Mouse (Mus musculus): ENCODE measurements at regions not wholly inside any gene's neighbourhood (a gene's known extent, or its start where the extent isn't known, plus 50 kb on each side); places are given as distances from the start of the nearest gene placed in this dataset.

- Histone ChIP-seq H3K27me3 (ENCODE audit: control insufficient read depth, insufficient read depth, low read length) (no peaks in the 10 kb centered on the region), H3K9me3 (ENCODE audit: control insufficient read depth, low read length) (no peaks in the 10 kb centered on the region), H3K9ac (ENCODE audit: low read depth, low read length) (no peak overlapping the region), H3K4me2 (replicated peaks; ENCODE audit: low read depth, low read length) (no peak overlapping the region), H3K4me1 (replicated peaks; ENCODE audit: control insufficient read depth, insufficient read depth, low read length) (no peaks in the 10 kb centered on the region), H3K27ac (ENCODE audit: low read depth, low read length) (no peak overlapping the region), H3K4me3 (ENCODE audit: low read depth, low read length) (no peak overlapping the region), H3K36me3 (ENCODE audit: control insufficient read depth, insufficient read depth, low read length) (no peaks in the 10 kb centered on the region)
- no peak for ATAC-seq (ENCODE audit: low FRiP score)
- no peak for DNase-seq (ENCODE audit: low spot score)
- WGBS = 74% methylated on average over 2 of the region's 2 CpGs
Measured at GRCm38 (mm10) chr15:69336491-69336890, 2835.8 kb upstream of the Lrrc6 start.

- Histone ChIP-seq H3K4me1 (replicated peaks; ENCODE audit: control insufficient read depth, insufficient read depth, low read length) (no peaks in the 10 kb centered on the region), H3K27me3 (ENCODE audit: control insufficient read depth, insufficient read depth, low read length) (no peaks in the 10 kb centered on the region), H3K36me3 (ENCODE audit: control insufficient read depth, insufficient read depth, low read length) (no peaks in the 10 kb centered on the region), H3K4me2 (replicated peaks; ENCODE audit: low read depth, low read length) (no peak overlapping the region), H3K4me3 (ENCODE audit: low read depth, low read length) (no peak overlapping the region), H3K9me3 (ENCODE audit: control insufficient read depth, low read length) (no peaks in the 10 kb centered on the region), H3K9ac (ENCODE audit: low read depth, low read length) (no peak overlapping the region), H3K27ac (ENCODE audit: low read depth, low read length) (no peak overlapping the region)
- ATAC-seq (ENCODE audit: low FRiP score) (no peak), DNase-seq (ENCODE audit: low spot score) (no peak)
Measured at GRCm38 (mm10) chr15:69326537-69326936, 2825.8 kb upstream of the Lrrc6 start.

- Histone ChIP-seq H3K36me3 (ENCODE audit: control insufficient read depth, insufficient read depth, low read length) (no peaks in the 10 kb centered on the region), H3K27ac (ENCODE audit: low read depth, low read length) (no peak overlapping the region), H3K27me3 (ENCODE audit: control insufficient read depth, insufficient read depth, low read length) (no peaks in the 10 kb centered on the region), H3K4me2 (replicated peaks; ENCODE audit: low read depth, low read length) (no peak overlapping the region), H3K9ac (ENCODE audit: low read depth, low read length) (no peak overlapping the region), H3K4me1 (replicated peaks; ENCODE audit: control insufficient read depth, insufficient read depth, low read length) (no peaks in the 10 kb centered on the region), H3K9me3 (ENCODE audit: control insufficient read depth, low read length) (no peaks in the 10 kb centered on the region), H3K4me3 (ENCODE audit: low read depth, low read length) (no peak overlapping the region)
- ATAC-seq (ENCODE audit: low FRiP score) (no peak), DNase-seq (ENCODE audit: low spot score) (no peak)
- WGBS = 83% methylated on average over 5 of the region's 5 CpGs
Measured at GRCm38 (mm10) chr15:69303100-69303499, 2802.4 kb upstream of the Lrrc6 start.

DNA sequence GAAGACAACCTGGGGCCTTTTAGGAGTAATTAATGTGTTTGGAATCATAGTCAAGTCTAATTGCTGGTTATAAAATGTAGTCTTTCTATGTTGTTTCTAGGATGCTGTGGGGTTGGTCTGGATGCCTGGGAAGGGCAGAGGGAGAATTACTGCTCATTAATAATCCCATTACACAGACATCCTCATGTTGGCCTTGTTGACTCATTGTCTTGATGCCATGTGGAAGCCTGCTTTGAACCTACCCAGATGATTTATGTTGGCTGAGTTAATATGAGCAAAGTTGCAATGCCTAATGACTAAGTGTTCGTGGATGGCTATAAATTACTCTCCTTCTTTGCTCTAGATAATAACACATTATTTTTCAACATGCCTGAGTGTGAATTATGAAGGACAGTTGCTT, 2790.6 kb upstream of the Lrrc6 start:
- no peak for DNase-seq (ENCODE audit: low spot score)
- no peak for ATAC-seq (ENCODE audit: low FRiP score)
- H3K4me3 ChIP-seq (ENCODE audit: low read depth, low read length) = no peak overlapping the region

DNA sequence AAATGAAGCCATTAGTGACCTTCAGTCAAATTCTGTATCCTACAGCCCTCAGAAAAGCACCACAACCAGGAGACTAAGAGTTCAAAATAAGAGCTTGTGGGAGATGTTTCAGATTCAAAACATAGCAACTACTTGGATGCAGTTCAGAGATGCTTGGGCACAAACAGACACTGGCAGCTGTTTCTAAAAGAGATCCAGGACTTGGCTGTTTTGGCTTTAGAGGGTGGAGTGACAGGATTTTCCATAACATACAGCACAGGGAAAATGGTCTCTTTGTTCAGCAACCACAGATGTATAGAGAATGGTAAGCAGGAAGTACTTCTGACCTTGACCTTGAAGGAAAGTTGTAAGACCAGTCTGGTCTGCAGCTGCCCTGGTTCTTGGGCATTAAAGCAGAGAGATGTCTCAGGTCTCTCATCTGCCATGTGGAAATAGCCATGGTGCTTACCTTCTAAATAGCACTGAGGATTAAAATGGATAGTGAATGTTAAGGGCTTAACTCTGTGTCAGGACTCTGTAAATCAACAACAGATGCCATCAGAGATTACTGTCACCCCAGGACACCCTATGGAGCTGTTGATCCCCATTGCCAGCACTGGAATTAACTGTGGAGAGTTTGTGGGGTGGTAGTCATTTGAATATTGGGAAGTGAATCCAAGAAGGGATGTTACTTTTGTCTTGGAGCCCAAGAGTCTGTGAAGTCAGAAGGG, 2775.0 kb upstream of the Lrrc6 start:
- ATAC-seq (ENCODE audit: low FRiP score) = no peak
- Histone ChIP-seq H3K4me3 (ENCODE audit: low read depth, low read length) (no peak overlapping the region), H3K4me1 (replicated peaks; ENCODE audit: control insufficient read depth, insufficient read depth, low read length) (no peaks in the 10 kb centered on the region), H3K9me3 (ENCODE audit: control insufficient read depth, low read length) (no peaks in the 10 kb centered on the region), H3K27ac (ENCODE audit: low read depth, low read length) (no peak overlapping the region), H3K36me3 (ENCODE audit: control insufficient read depth, insufficient read depth, low read length) (no peaks in the 10 kb centered on the region), H3K4me2 (replicated peaks; ENCODE audit: low read depth, low read length) (no peak overlapping the region), H3K9ac (ENCODE audit: low read depth, low read length) (no peak overlapping the region), H3K27me3 (ENCODE audit: control insufficient read depth, insufficient read depth, low read length) (no peaks in the 10 kb centered on the region)
- DNase-seq (ENCODE audit: low spot score) = no peak

More for the DNA sequence above, 2790.6 kb upstream of the Lrrc6 start:
- Histone ChIP-seq H3K9me3 (ENCODE audit: control insufficient read depth, low read length) (no peaks in the 10 kb centered on the region), H3K27ac (ENCODE audit: low read depth, low read length) (no peak overlapping the region), H3K4me2 (replicated peaks; ENCODE audit: low read depth, low read length) (no peak overlapping the region), H3K9ac (ENCODE audit: low read depth, low read length) (no peak overlapping the region), H3K4me1 (replicated peaks; ENCODE audit: control insufficient read depth, insufficient read depth, low read length) (no peaks in the 10 kb centered on the region), H3K36me3 (ENCODE audit: control insufficient read depth, insufficient read depth, low read length) (no peaks in the 10 kb centered on the region), H3K27me3 (ENCODE audit: control insufficient read depth, insufficient read depth, low read length) (no peaks in the 10 kb centered on the region)
- 50% methylated on average over 1 of the region's 1 CpGs for WGBS

DNA sequence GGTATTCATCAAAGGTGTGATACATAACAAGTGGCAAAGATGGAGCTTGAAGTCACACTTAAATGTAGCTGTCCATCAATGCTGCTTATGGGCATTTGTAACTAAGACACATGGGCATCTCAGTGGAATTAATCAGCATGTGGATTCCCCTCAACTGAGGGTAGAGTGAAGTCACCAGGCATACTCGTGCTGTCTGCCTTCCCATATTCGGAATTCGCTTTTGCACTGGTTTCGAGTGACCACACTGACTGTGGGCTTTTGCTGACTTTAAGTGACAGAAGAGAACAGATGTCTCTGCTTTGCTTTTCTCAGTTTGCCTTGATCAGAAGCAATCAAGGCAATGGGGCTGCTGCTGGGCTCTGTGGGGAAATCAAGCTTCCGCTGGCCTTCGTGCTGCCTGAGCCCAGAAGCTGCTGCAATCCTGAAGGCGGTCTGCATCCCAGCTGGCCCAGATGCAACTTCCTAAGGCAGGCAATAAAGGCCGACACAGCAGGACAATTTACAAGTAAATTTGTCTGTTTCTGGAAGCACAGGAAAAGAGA, 2773.6 kb upstream of the Lrrc6 start:
- Histone ChIP-seq H3K9ac (ENCODE audit: low read depth, low read length) (no peak overlapping the region), H3K4me3 (ENCODE audit: low read depth, low read length) (no peak overlapping the region), H3K4me1 (replicated peaks; ENCODE audit: control insufficient read depth, insufficient read depth, low read length) (no peaks in the 10 kb centered on the region), H3K9me3 (ENCODE audit: control insufficient read depth, low read length) (no peaks in the 10 kb centered on the region), H3K27me3 (ENCODE audit: control insufficient read depth, insufficient read depth, low read length) (no peaks in the 10 kb centered on the region), H3K36me3 (ENCODE audit: control insufficient read depth, insufficient read depth, low read length) (no peaks in the 10 kb centered on the region), H3K27ac (ENCODE audit: low read depth, low read length) (no peak overlapping the region), H3K4me2 (replicated peaks; ENCODE audit: low read depth, low read length) (no peak overlapping the region)
- ATAC-seq (ENCODE audit: low FRiP score) (no peak), DNase-seq (ENCODE audit: low spot score) (no peak)
- WGBS = 67% methylated on average over 8 of the region's 8 CpGs

DNA sequence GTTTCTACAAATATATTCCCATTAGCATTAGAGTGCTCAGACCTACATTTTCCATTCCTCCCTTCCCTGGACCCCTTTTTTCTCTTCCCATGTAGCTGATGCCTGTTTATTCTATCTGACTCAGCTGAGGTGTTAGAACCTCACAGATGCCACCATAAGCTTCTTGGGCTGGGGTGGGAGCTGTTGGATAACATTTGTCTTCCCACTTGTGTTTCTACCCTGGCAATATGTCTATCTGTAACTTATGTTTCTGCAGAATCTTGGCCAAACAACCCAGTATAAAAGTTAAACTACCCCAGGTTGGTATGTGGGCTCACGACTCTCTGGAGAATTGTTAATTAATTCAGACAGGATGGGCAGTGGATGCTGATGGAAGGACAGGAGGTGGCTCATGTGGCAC, 2772.8 kb upstream of the Lrrc6 start:
- DNase-seq (ENCODE audit: low spot score) (no peak), ATAC-seq (ENCODE audit: low FRiP score) (no peak)
- no peak overlapping the region for H3K4me2 ChIP-seq (replicated peaks; ENCODE audit: low read depth, low read length)
- H3K4me1 ChIP-seq (replicated peaks; ENCODE audit: control insufficient read depth, insufficient read depth, low read length) = no peaks in the 10 kb centered on the region
- 87% methylated on average over 1 of the region's 1 CpGs for WGBS
- H3K9me3 ChIP-seq (ENCODE audit: control insufficient read depth, low read length) = no peaks in the 10 kb centered on the region
- no peak overlapping the region for H3K9ac ChIP-seq (ENCODE audit: low read depth, low read length)
- no peaks in the 10 kb centered on the region for H3K27me3 ChIP-seq (ENCODE audit: control insufficient read depth, insufficient read depth, low read length)
- no peak overlapping the region for H3K27ac ChIP-seq (ENCODE audit: low read depth, low read length)
- H3K4me3 ChIP-seq (ENCODE audit: low read depth, low read length) = no peak overlapping the region
- H3K36me3 ChIP-seq (ENCODE audit: control insufficient read depth, insufficient read depth, low read length) = no peaks in the 10 kb centered on the region

GRCm38 (mm10) chr15:69261940-69262339, 2761.2 kb upstream of the Lrrc6 start:
- Histone ChIP-seq H3K9me3 (ENCODE audit: control insufficient read depth, low read length) (no peaks in the 10 kb centered on the region), H3K27ac (ENCODE audit: low read depth, low read length) (no peak overlapping the region), H3K4me3 (ENCODE audit: low read depth, low read length) (no peak overlapping the region), H3K4me2 (replicated peaks; ENCODE audit: low read depth, low read length) (no peak overlapping the region), H3K27me3 (ENCODE audit: control insufficient read depth, insufficient read depth, low read length) (no peaks in the 10 kb centered on the region), H3K9ac (ENCODE audit: low read depth, low read length) (no peak overlapping the region), H3K36me3 (ENCODE audit: control insufficient read depth, insufficient read depth, low read length) (no peaks in the 10 kb centered on the region), H3K4me1 (replicated peaks; ENCODE audit: control insufficient read depth, insufficient read depth, low read length) (no peaks in the 10 kb centered on the region)
- no peak for ATAC-seq (ENCODE audit: low FRiP score)
- no peak for DNase-seq (ENCODE audit: low spot score)
- 91% methylated on average over 1 of the region's 1 CpGs for WGBS

- Histone ChIP-seq H3K9me3 (ENCODE audit: control insufficient read depth, low read length) (no peaks in the 10 kb centered on the region), H3K36me3 (ENCODE audit: control insufficient read depth, insufficient read depth, low read length) (no peaks in the 10 kb centered on the region), H3K4me2 (replicated peaks; ENCODE audit: low read depth, low read length) (no peak overlapping the region), H3K9ac (ENCODE audit: low read depth, low read length) (no peak overlapping the region), H3K27me3 (ENCODE audit: control insufficient read depth, insufficient read depth, low read length) (no peaks in the 10 kb centered on the region), H3K4me3 (ENCODE audit: low read depth, low read length) (no peak overlapping the region), H3K4me1 (replicated peaks; ENCODE audit: control insufficient read depth, insufficient read depth, low read length) (no peaks in the 10 kb centered on the region), H3K27ac (ENCODE audit: low read depth, low read length) (no peak overlapping the region)
- ATAC-seq (ENCODE audit: low FRiP score) = no peak
- WGBS = 79% methylated on average over 3 of the region's 3 CpGs
- no peak for DNase-seq (ENCODE audit: low spot score)
Measured at GRCm38 (mm10) chr15:69257161-69257778, 2756.6 kb upstream of the Lrrc6 start.

Data from hindbrain, embryonic 11.5 days (tissue).